Mouse (Mus musculus) megakaryocyte, embryonic 14.5 days (primary cell): Measurements from ENCODE around the gene Zfp821.

Experiments used
- FLI1 ChIP-seq: IDR thresholded peaks from 2 replicates; pipeline ENCODE4 v1.6.1; 2012; ENCODE audit warnings: low read length, inconsistent platforms, mixed read lengths
- GATA1 ChIP-seq: IDR thresholded peaks from 3 replicates; pipeline ENCODE4 v1.6.1; 2012; ENCODE audit warnings: mixed read lengths, low read length, inconsistent platforms, borderline replicate concordance

GRCm38 (mm10) chr8:109673596-109673995 is 31.8 kb upstream of the Zfp821 start:
- TF ChIP-seq GATA1 (no peak), FLI1 (no peak)
